Mouse (Mus musculus): ENCODE measurements around the gene Wdr34.
A peak's percentile ranks its signal among the peaks of the same experiment; 100 is the strongest.

Gene Wdr34

DNA sequence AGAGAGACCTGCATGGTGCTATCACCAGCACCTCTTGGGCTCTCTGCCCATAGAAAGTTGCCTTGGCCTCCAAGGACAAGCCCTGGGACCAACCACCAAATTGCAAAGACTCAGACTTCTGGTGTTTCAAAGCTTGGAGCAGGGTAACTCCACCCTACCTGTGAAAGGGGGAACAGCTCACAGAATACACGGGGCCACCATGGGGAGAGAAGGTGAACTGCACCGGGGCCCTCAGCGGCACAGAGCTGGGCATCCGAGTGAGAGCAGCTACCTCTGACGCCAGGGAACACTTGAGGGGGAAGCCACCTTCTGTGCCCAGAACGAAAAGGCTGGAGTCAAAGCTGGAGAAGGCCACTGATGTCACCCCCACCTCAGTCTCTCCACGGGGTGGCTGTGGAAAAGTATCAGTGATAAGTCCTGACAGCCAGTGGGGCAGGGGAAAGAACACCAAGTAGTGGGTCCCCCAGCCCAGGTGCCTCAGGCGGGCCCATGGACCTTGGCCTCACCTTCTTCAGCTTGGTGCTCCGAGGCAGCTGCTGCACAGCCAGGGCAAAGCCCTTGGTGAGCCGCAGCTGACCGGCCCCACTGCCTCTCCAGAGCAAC is 16.3 kb downstream of the Wdr34 start:
- peak; percentile 74 for DNase-seq (ENCODE audit: low read depth, low spot score)

DNA sequence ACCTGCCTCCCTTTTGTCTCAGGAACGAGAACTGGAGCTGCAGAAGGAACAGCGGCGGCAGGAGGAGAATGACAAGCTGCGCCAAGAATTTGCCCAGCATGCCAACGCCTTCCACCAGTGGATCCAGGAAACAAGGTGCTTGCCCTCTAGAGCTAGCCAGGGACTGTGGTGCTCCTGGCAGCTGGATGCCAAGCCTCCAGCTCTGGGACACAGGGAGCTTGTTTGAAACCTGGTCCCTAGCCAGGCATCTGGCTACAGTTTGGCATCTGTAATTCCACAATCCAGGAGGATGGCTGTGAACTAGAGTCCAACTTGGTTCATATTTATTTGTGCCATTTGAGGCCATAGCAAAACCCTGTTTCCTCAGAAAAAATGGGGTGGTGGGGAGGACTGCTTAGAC is 21.7 kb downstream of the Wdr34 start:
- no peak for DNase-seq (ENCODE audit: low read depth, low spot score)

DNA sequence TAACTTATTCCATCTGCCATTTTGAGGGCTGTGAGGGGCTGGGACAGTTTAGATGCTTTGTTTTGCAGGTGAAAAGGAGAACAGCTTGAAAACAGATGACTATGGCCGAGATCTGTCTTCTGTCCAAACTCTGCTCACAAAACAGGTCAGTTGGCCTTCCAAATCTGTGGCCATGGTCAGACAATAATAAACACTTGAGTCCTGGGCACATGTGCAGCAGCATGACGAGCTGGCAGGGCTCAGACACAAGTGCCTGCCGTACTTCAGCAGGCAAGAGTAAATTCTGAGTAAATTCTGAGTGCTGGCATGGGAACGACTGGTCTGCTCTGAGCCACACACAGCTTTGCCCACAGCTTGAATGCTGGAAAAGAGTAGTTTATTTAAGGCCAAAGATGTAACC is 23.2 kb downstream of the Wdr34 start:
- no peak for DNase-seq (ENCODE audit: low read depth, low spot score)

DNA sequence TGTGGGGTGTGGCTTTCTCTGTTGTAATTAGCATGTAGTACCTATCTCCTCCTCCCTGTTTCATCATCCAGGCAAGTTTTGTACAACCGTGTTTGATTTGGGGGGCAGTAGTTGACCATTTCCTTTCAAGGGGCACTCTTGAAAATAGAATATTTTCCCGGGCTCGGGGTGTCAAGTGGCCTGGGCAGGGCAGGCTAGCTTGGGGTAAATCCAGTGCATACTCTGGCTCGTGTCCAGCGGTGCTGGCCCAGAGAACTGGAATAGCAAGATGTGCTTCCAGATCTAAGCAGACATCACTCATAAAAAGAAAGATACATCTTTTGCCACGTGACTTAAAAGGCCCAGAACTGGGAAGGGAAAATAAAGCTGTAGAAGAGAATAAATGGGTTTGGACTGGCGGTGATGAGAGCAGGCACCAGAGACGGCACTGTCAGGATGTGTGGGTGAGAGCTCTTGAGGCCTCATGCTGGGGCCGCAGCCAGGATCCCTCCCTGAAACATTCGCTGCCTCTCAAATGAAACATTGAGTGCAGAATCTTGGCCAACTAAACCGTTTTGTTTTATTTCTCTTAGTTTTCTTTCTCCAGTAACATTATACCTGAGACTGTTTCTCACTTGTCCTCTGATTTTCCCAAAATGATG is 34.2 kb downstream of the Wdr34 start:
- DNase-seq (ENCODE audit: low read depth, low spot score), result no peak

DNA sequence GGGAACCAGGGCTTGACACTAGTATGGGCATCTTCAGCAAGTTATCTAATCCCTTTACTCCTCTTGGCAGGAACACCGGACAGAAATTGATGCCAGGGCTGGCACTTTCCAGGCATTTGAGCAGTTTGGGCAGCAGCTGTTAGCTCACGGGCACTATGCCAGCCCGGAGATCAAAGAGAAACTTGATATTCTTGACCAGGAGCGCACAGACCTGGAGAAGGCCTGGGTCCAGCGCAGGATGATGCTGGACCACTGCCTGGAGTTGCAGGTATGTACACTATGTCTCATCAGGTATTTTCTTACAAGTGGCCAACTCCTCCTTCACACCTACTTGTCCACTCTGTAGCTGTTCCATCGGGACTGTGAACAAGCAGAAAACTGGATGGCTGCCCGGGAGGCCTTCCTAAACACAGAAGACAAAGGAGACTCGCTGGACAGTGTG is 37.8 kb downstream of the Wdr34 start:
- DNase-seq (ENCODE audit: low read depth, low spot score), result no peak

DNA sequence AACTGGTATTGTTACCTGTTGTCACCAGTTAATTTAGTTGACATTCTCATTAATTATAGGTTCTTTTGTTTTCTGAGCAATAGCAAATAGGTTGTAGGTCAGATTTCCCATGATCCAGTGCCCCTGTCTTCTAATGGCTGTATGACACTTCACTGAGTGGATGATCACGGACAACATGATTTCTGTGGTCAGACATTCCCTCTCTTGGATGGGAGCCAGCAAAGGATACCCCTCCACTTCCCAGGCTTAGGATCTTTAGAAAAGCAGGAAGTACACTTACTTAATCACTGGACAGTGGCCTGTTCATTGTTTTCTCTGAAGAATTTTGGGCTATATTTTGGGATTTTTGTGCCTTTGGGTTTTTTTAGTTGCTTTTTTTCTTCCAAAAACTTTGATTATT is 39.6 kb downstream of the Wdr34 start:
- DNase-seq (ENCODE audit: low read depth, low spot score), result no peak

DNA sequence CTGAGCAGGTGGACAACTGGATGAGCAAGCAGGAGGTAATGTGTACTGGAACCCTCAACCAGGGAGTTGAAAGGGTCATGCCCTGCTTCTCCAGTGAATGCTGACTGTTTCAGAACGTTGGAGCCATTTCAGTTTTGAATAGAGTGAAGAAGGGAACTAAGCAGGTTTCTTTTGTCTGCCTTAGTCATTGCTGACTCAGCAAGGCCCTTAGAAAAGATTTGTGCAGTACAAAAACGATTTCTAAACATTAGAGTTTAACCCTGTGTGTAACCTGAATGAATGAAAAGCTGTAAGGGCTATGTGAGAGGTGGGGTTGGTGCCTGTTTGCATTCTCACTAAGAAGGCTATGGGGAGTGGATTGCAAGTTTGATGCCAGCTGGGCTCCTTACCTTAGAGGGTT is 56.7 kb downstream of the Wdr34 start:
- DNase-seq (ENCODE audit: low read depth, low spot score), result no peak

All from ZHBTc4 (cell line).